In genomic region chr7:27331541-27331851, GRCm38 (mm10) we compare ENCODE assay signal across 8 mouse cellular contexts. TPM values are rescaled to one million over a fixed set of nuclear protein-coding genes. Genes with fewer than 3 reads are reported as not detected.
DNase-seq lines count a peak whose midpoint lies in the region; ATAC-seq and TF ChIP-seq lines count a peak whose summit lies in the region.
"Had no signal": no experiment of that assay in that cellular context is flagged by ENCODE, and none has a peak within 500 bp of the region (broad histone marks: within the 10 kb centered on the region; RNA-seq: fewer than 3 reads in every experiment).

No protein-coding gene starts in this region.

- TF ChIP-seq POLR2A in CH12.LX (IDR thresholded peaks at IDR 0.05; ENCODE audit: low read depth, low read length) (no peak), ES-Bruce4 (IDR thresholded peaks at IDR 0.05; ENCODE audit: insufficient read depth, low read length) (no peak)
- TF ChIP-seq POLR2A in testis, adult 2 months (IDR thresholded peaks at IDR 0.05; ENCODE audit: control insufficient read depth, low read depth, low read length) = no peak

- in situ Hi-C loops in CH12.LX (cut with MboI; ENCODE audit: low pct_ligation_motif_present, low pct_unique_long_range_greater_than_20kb, low sequenced_read_pairs) = loop anchor here (10.0 kb wide), 1 partner anchor 193 kb away; the partner anchor contains the start of gene Hipk4

- DNase-seq in CH12.LX (ENCODE audit: extremely low read depth) = no peak
- no peak for DNase-seq in adrenal gland, postnatal 4 days (ENCODE audit: low spot score in 2 of 2)

- H3K9me3 ChIP-seq in CH12.LX (replicated peaks; ENCODE audit: low read length) (no peaks in the 10 kb centered on the region), ES-Bruce4 (replicated peaks; ENCODE audit: control insufficient read depth, insufficient read depth, low read length, poor library complexity, severe bottlenecking) (no peaks in the 10 kb centered on the region)
- no peaks in the 10 kb centered on the region for H3K9me3 ChIP-seq in heart, embryonic 15.5 days (replicated peaks)
- H3K9me3 ChIP-seq in liver, embryonic 12.5 days (replicated peaks) = no peaks in the 10 kb centered on the region
- H3K9me3 ChIP-seq: neural tube, embryonic 12.5 days had no signal

- TF ChIP-seq CTCF in CH12.LX (conservative IDR thresholded peaks at IDR 0.05 in 1 of 2, IDR thresholded peaks at IDR 0.05 in 1 of 2; ENCODE audit: low read depth in 2 of 2, low read length in 2 of 2) = no peak
- no peak for TF ChIP-seq CTCF in ES-Bruce4 (IDR thresholded peaks at IDR 0.05; ENCODE audit: low read depth, low read length)
- no peak for TF ChIP-seq CTCF in testis, adult 2 months (IDR thresholded peaks at IDR 0.05; ENCODE audit: control insufficient read depth, insufficient read depth, insufficient replicate concordance, low read depth, low read length)

- H3K4me1 ChIP-seq in CH12.LX (ENCODE audit: control insufficient read depth in 1 of 2, insufficient read depth in 2 of 2) = peaks cover 4 to 37% of the 10 kb centered on the region in 2 experiments
- peaks cover 8% of the 10 kb centered on the region for H3K4me1 ChIP-seq in ES-Bruce4 (ENCODE audit: control insufficient read depth, insufficient read depth, low read length)
- peaks cover 71% of the 10 kb centered on the region for H3K4me1 ChIP-seq in heart, embryonic 15.5 days (replicated peaks)
- H3K4me1 ChIP-seq in liver, embryonic 12.5 days = peaks cover 62% of the 10 kb centered on the region
- peaks cover 25% of the 10 kb centered on the region for H3K4me1 ChIP-seq in testis, adult 2 months (ENCODE audit: control insufficient read depth, insufficient read depth, low read length)

- no peaks in the 10 kb centered on the region for H3K79me2 ChIP-seq in CH12.LX (replicated peaks; ENCODE audit: control insufficient read depth, extremely low read depth, insufficient read depth, poor library complexity, severe bottlenecking)

- H3K4me3 ChIP-seq in CH12.LX (replicated peaks in 1 of 3; ENCODE audit: low read depth in 2 of 3, low read length in 2 of 3, poor library complexity in 1 of 3) (peak overlapping the region; percentile 4 to 66 (median 50)), ES-Bruce4 (ENCODE audit: low read depth, low read length) (peak overlapping the region; percentile 66)
- peak overlapping the region; percentile 64 for H3K4me3 ChIP-seq in heart, embryonic 15.5 days
- H3K4me3 ChIP-seq in liver, embryonic 12.5 days = peak overlapping the region; percentile 55
- H3K4me3 ChIP-seq in testis, adult 2 months (ENCODE audit: control insufficient read depth, low read depth, low read length) = no peak overlapping the region

- H3K36me3 ChIP-seq in CH12.LX (replicated peaks in 1 of 2; ENCODE audit: control insufficient read depth in 1 of 2, insufficient read depth in 1 of 2, low read length in 1 of 2) (no peaks in the 10 kb centered on the region), ES-Bruce4 (ENCODE audit: control insufficient read depth, insufficient read depth, low read length, poor library complexity, severe bottlenecking) (no peaks in the 10 kb centered on the region)
- no peaks in the 10 kb centered on the region for H3K36me3 ChIP-seq in heart, embryonic 15.5 days
- H3K36me3 ChIP-seq in liver, embryonic 12.5 days = no peaks in the 10 kb centered on the region
- no peaks in the 10 kb centered on the region for H3K36me3 ChIP-seq in testis, adult 2 months (ENCODE audit: control insufficient read depth, insufficient read depth, low read length)
- H3K36me3 ChIP-seq: neural tube, embryonic 12.5 days had no signal

- peak overlapping the region; percentile 70; the same call in 1 of the 2 replicates for H3K27ac ChIP-seq in CH12.LX (ENCODE audit: insufficient read depth, low read depth)
- H3K27ac ChIP-seq in ES-Bruce4 (ENCODE audit: insufficient read depth, low read length) = peak overlapping the region; percentile 95
- peak overlapping the region; percentile 89 for H3K27ac ChIP-seq in heart, embryonic 15.5 days
- no peak overlapping the region for H3K27ac ChIP-seq in liver, embryonic 12.5 days
- peak overlapping the region; percentile 59 for H3K27ac ChIP-seq in testis, adult 2 months (ENCODE audit: control insufficient read depth, insufficient read depth, low read depth, low read length)
- H3K27ac ChIP-seq: neural tube, embryonic 12.5 days had no signal

- H3K9ac ChIP-seq in CH12.LX (ENCODE audit: insufficient read depth, low read depth) = peak overlapping the region; percentile 50; the same call in 1 of the 2 replicates
- H3K9ac ChIP-seq in ES-Bruce4 (ENCODE audit: low read depth, poor library complexity, severe bottlenecking) = peak overlapping the region; percentile 91
- peak overlapping the region; percentile 43 for H3K9ac ChIP-seq in heart, embryonic 15.5 days
- H3K9ac ChIP-seq in liver, embryonic 12.5 days = no peak overlapping the region
- H3K9ac ChIP-seq: neural tube, embryonic 12.5 days had no signal

- no peak for TF ChIP-seq RAD21 in CH12.LX (IDR thresholded peaks at IDR 0.05; ENCODE audit: low read depth, low read length)

- no peak for ATAC-seq in heart, embryonic 15.5 days (replicated peaks; ENCODE audit: insufficient number of reproducible peaks, insufficient read depth, low FRiP score, low read depth)
- no peak for ATAC-seq in liver, embryonic 12.5 days
- ATAC-seq in monocyte, adult 5-6 weeks (replicated peaks; ENCODE audit: insufficient number of reproducible peaks, low FRiP score, low TSS enrichment, poor library complexity, severe bottlenecking) = no peak

- TF ChIP-seq EP300 in CH12.LX (IDR thresholded peaks at IDR 0.05; ENCODE audit: low read length) (peak; percentile 18; the same call in 1 of the 2 replicates), ES-Bruce4 (IDR thresholded peaks at IDR 0.05; ENCODE audit: insufficient read depth, low read depth, low read length) (no peak)

- dilution Hi-C loops in CH12.LX (cut with MboI; ENCODE audit: extremely low pct_ligation_motif_present, extremely low pct_unique_long_range_greater_than_20kb, low sequenced_read_pairs) = no loop called here

- H3K27me3 ChIP-seq in CH12.LX (replicated peaks) (peaks cover 42% of the 10 kb centered on the region), ES-Bruce4 (ENCODE audit: control insufficient read depth, insufficient read depth, low read length, poor library complexity, severe bottlenecking) (no peaks in the 10 kb centered on the region)
- H3K27me3 ChIP-seq in heart, embryonic 15.5 days = peaks cover 89% of the 10 kb centered on the region
- H3K27me3 ChIP-seq in liver, embryonic 12.5 days (replicated peaks) = peaks cover 100% of the 10 kb centered on the region
- H3K27me3 ChIP-seq in testis, adult 2 months (ENCODE audit: control insufficient read depth, insufficient read depth, low read length) = peaks cover 6% of the 10 kb centered on the region

- 1% methylated on average over 8 of the region's 8 CpGs for WGBS in heart, embryonic 15.5 days
- 4% methylated on average over 8 of the region's 8 CpGs for WGBS in liver, embryonic 12.5 days (ENCODE audit: insufficient replicate concordance)

- H3K4me2 ChIP-seq in CH12.LX (ENCODE audit: insufficient read depth, low read depth, poor library complexity, severe bottlenecking) = peak overlapping the region; percentile 83
- peak overlapping the region; percentile 91 for H3K4me2 ChIP-seq in heart, embryonic 15.5 days
- peak overlapping the region; percentile 75 for H3K4me2 ChIP-seq in liver, embryonic 12.5 days

TF ChIP-seq in CH12.LX, 34 proteins besides CTCF, POLR2A, EP300 and RAD21:
- no peak for TF ChIP-seq JUN (IDR thresholded peaks at IDR 0.05; ENCODE audit: insufficient read depth, low read depth, low read length)
- TF ChIP-seq NRF1 (IDR thresholded peaks at IDR 0.05; ENCODE audit: low read depth, low read length) = 0 out of 2 replicates have a peak, but pooled peaks have one; percentile 10
- peak; percentile 37; the same call in 1 of the 2 replicates for TF ChIP-seq CHD2 (IDR thresholded peaks at IDR 0.05; ENCODE audit: low read length)
- no peak for TF ChIP-seq ZMIZ1 (IDR thresholded peaks at IDR 0.05; ENCODE audit: low read depth, low read length)
- TF ChIP-seq MXI1 (IDR thresholded peaks at IDR 0.05; ENCODE audit: low read depth, low read length) = peak; percentile 39; the same call in 1 of the 2 replicates

RNA-seq across cellular contexts. Expression of gene Ltbp4, which starts 6.0 kb away (rescaled TPM):
- 1.8 and 2.6 TPM in 2 replicates for total RNA-seq in CH12.LX (2012; rRNA removed)
- total RNA-seq in CH12.LX (2014; rRNA removed) = 0.16 and 0.43 TPM in 2 replicates
- polyA plus RNA-seq in CH12.LX (2012; ENCODE audit: insufficient read length, low read depth) = 1.2 and 1.5 TPM in 2 replicates
- polyA plus RNA-seq in ES-Bruce4 (2011; ENCODE audit: insufficient read depth, insufficient read length, low read depth, missing spikeins) = 66.8 and 72.5 TPM in 2 replicates
- 61.7 and 99.9 TPM in 2 replicates for polyA plus RNA-seq in heart, embryonic 15.5 days (2015; fragmentation: Nextera tagmentation; extraction: Ambion mirVana)
- 5.7 TPM in 2 replicates for polyA plus RNA-seq in liver, embryonic 12.5 days (2016; fragmentation: Nextera tagmentation; extraction: Ambion mirVana)
- polyA plus RNA-seq in testis, adult 2 months (2012; rRNA removed) = 23.9 and 26.1 TPM in 2 replicates
- total RNA-seq in monocyte, adult 5-6 weeks (2017) = 0.68 TPM in 1 of 3 replicates, not detected in the others
- 100 to 1,000 TPM in 1 of 2 experiments, 10 to 100 TPM in 1; 95.4 to 102 TPM for total RNA-seq in adrenal gland, postnatal 4 days (2021)

RNA-seq across cellular contexts. Expression of gene Shkbp1, which starts 24.3 kb away (rescaled TPM):
- total RNA-seq in CH12.LX (2012; rRNA removed) (26.2 and 30.8 TPM in 2 replicates), CH12.LX (2014; rRNA removed) (17.7 and 23.3 TPM in 2 replicates)
- polyA plus RNA-seq in CH12.LX (2012; ENCODE audit: insufficient read length, low read depth) (50.0 and 62.8 TPM in 2 replicates), ES-Bruce4 (2011; ENCODE audit: insufficient read depth, insufficient read length, low read depth, missing spikeins) (43.6 and 44.5 TPM in 2 replicates)
- 19.8 and 29.4 TPM in 2 replicates for polyA plus RNA-seq in heart, embryonic 15.5 days (2015; fragmentation: Nextera tagmentation; extraction: Ambion mirVana)
- polyA plus RNA-seq in liver, embryonic 12.5 days (2016; fragmentation: Nextera tagmentation; extraction: Ambion mirVana) = 32.1 and 36.1 TPM in 2 replicates
- polyA plus RNA-seq in testis, adult 2 months (2012; rRNA removed) = 18.3 and 22.4 TPM in 2 replicates
- total RNA-seq in monocyte, adult 5-6 weeks (2017) = 33.3 to 47.0 TPM (median 39.9 TPM) in 3 replicates
- 10 to 100 TPM; 22.9 to 31.7 TPM for total RNA-seq in adrenal gland, postnatal 4 days (2021)

RNA-seq across cellular contexts. Expression of gene Gm20479, which starts 25.7 kb away (rescaled TPM):
- 1.3 and 1.9 TPM in 2 replicates for total RNA-seq in CH12.LX (2012; rRNA removed)
- 0.95 and 2.2 TPM in 2 replicates for total RNA-seq in CH12.LX (2014; rRNA removed)
- 1.2 and 2.8 TPM in 2 replicates for polyA plus RNA-seq in CH12.LX (2012; ENCODE audit: insufficient read length, low read depth)
- 15.8 and 17.1 TPM in 2 replicates for polyA plus RNA-seq in ES-Bruce4 (2011; ENCODE audit: insufficient read depth, insufficient read length, low read depth, missing spikeins)
- 0.34 TPM in 1 of 2 replicates, not detected in the other for polyA plus RNA-seq in heart, embryonic 15.5 days (2015; fragmentation: Nextera tagmentation; extraction: Ambion mirVana)
- polyA plus RNA-seq in liver, embryonic 12.5 days (2016; fragmentation: Nextera tagmentation; extraction: Ambion mirVana) = not detected in 2 replicates
- 0.35 and 0.89 TPM in 2 replicates for polyA plus RNA-seq in testis, adult 2 months (2012; rRNA removed)
- not detected in 3 replicates for total RNA-seq in monocyte, adult 5-6 weeks (2017)
- total RNA-seq in adrenal gland, postnatal 4 days (2021) = 1 to 10 TPM in 1 of 2 experiments, not detected in 1; 2.5 TPM
- polyA plus RNA-seq: neural tube, embryonic 12.5 days had no signal
